Mouse (Mus musculus) retina, postnatal 7 days (tissue): ENCODE results near the gene Coro2a.
"Not testable (repeated sequence)": the region's sequence is repeated elsewhere in the genome, so short reads cannot be mapped to it uniquely, and the experiment has no call there.

ENCODE experiments used
- DNase-seq: peaks from one replicate; pipeline ENCODE4 v3.0.0-alpha.2; 2012; ENCODE audit warnings: low read depth, low spot score

The Coro2a gene

GRCm38 (mm10) chr4:46614641-46615040, 12.6 kb upstream of the Coro2a start:
- no peak for DNase-seq

GRCm38 (mm10) chr4:46613618-46614017, 11.6 kb upstream of the Coro2a start:
- no peak for DNase-seq

- peak; percentile 82 for DNase-seq
Observed at GRCm38 (mm10) chr4:46611181-46611580, 9.2 kb upstream of the Coro2a start.

GRCm38 (mm10) chr4:46607601-46608000, 5.6 kb upstream of the Coro2a start:
- DNase-seq = no peak

- no peak for DNase-seq
Observed at GRCm38 (mm10) chr4:46605451-46605850, 3.4 kb upstream of the Coro2a start.

- no peak for DNase-seq
Observed at GRCm38 (mm10) chr4:46602704-46603103, 702 bp upstream of the Coro2a start.

- DNase-seq = no peak
Observed at GRCm38 (mm10) chr4:46601258-46601843, 651 bp downstream of the Coro2a start.

- DNase-seq = no peak
Observed at GRCm38 (mm10) chr4:46600473-46601257, 1.3 kb downstream of the Coro2a start.

GRCm38 (mm10) chr4:46599609-46600008, 2.4 kb downstream of the Coro2a start:
- not testable (repeated sequence) for DNase-seq

GRCm38 (mm10) chr4:46598981-46599380, 3.0 kb downstream of the Coro2a start:
- DNase-seq = no peak

GRCm38 (mm10) chr4:46598111-46598510, 3.9 kb downstream of the Coro2a start:
- no peak for DNase-seq

- no peak for DNase-seq
Observed at GRCm38 (mm10) chr4:46597286-46597961, 4.6 kb downstream of the Coro2a start.

- DNase-seq = no peak
Observed at GRCm38 (mm10) chr4:46596398-46596797, 5.6 kb downstream of the Coro2a start.

GRCm38 (mm10) chr4:46594131-46594530, 7.9 kb downstream of the Coro2a start:
- DNase-seq = no peak

GRCm38 (mm10) chr4:46593472-46593871, 8.5 kb downstream of the Coro2a start:
- no peak for DNase-seq

- no peak for DNase-seq
Observed at GRCm38 (mm10) chr4:46591833-46592520, 10.0 kb downstream of the Coro2a start.

GRCm38 (mm10) chr4:46590810-46591209, 11.2 kb downstream of the Coro2a start:
- DNase-seq = no peak

GRCm38 (mm10) chr4:46589946-46590684, 11.9 kb downstream of the Coro2a start:
- DNase-seq = no peak

- no peak for DNase-seq
Observed at GRCm38 (mm10) chr4:46589151-46589550, 12.9 kb downstream of the Coro2a start.

GRCm38 (mm10) chr4:46586473-46586872, 15.5 kb downstream of the Coro2a start:
- DNase-seq = no peak

GRCm38 (mm10) chr4:46585811-46586190, 16.2 kb downstream of the Coro2a start:
- DNase-seq = no peak
